Mouse (Mus musculus): ENCODE results near the gene Dio1.

DNA sequence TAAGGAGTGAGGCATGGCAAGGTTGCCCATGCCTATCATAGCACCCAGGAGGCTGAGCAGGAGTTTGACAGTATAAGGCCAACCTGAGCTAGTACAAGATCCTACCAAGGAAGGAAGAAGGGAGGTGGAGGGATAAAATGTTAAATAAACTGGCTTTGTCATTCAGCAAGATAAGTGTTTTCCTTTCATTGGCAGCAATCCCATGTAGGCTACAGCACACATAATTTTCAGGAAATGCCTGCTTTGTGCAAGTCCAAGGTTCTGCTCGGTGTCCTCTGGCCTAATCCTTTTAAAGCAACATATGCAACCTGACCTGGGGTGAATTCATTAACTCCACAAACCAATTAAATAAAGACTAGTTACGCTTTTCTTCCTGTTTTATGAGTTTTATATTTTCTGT lies 61.6 kb downstream of the Dio1 start:
- TF ChIP-seq KAT2A (conservative IDR thresholded peaks at IDR 0.05; ENCODE audit: low read depth, low read length) (no peak), E2F4 (IDR thresholded peaks at IDR 0.05; ENCODE audit: borderline replicate concordance, low read depth, low read length) (no peak), MAFK (IDR thresholded peaks at IDR 0.05; ENCODE audit: borderline replicate concordance, low read depth, low read length) (no peak)

All from MEL (cell line).